Mouse (Mus musculus): ENCODE data around the gene Akap13.
"Not testable (repeated sequence)": the region's sequence is repeated elsewhere in the genome, so short reads cannot be mapped to it uniquely, and the experiment has no call there.

- not testable (repeated sequence) for TF ChIP-seq ZNF384 (IDR thresholded peaks at IDR 0.05; ENCODE audit: low read depth, low read length); HCFC1 (IDR thresholded peaks at IDR 0.05; ENCODE audit: borderline replicate concordance, insufficient read depth, low read length)
These were observed 305.5 kb downstream of the Akap13 start for GRCm38 (mm10) chr7:75760661-75761319.
